Mouse (Mus musculus): Measurements from ENCODE around the gene Rmnd5a.

The Rmnd5a gene

DNA sequence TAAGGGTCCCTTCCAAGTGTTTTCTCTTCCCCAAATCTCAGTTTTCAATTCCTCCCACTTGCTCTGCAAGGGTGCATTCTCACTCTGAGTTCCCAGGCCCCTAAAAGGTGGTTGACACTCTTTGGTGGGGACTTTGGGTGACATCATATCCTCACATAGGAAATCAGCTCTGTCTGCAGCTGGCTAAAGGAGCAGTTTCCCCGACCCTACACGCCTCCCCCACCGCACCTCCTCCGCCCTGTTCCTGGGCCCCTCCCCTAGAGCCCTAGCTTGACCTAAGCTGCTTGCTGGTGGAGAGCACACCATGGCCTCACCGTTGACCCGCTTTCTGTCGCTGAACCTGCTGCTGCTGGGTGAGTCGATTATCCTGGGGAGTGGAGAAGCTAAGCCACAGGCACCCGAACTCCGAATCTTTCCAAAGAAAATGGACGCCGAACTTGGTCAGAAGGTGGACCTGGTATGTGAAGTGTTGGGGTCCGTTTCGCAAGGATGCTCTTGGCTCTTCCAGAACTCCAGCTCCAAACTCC, 67.1 kb downstream of the Rmnd5a start, which contains the start of gene Cd8a:
TSS of gene Cd8a (plus strand) at position 179 of the 527 bp plus-strand sequence.
- DNase-seq (ENCODE audit: extremely low read depth, insufficient read length, low spot score) = peak; percentile 4

DNA sequence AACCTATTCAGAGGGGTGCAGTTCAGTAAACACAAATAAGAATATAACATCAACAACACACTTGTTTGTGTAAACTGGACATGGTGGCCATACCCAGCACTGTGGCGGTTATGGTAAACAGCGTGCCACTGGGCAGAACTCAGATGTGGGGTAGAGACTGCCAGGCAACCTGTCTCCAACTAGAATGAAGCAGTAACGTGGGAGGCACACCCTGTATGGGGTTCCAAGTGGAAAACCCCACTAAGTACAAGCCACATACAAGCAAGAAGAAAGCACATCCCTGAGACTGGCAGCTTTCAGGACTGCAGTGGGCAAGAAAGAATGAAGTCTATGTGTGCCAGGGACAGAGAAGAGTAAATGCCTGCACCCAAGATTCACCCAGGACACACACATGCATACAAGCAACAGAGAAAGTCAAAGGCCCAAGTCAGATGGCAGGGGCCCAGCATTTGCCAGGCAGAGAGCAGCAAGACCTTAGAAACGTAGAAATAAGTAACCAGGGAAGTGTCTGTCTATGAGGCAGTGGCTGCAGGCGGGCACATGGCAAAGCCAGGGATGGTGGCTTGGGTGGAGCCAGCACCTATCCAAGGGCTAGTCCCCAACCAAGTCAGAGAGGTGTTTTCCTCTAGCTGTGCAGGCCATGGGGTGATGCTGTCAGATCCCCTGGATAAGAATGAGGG, 68.3 kb downstream of the Rmnd5a start:
- no peak for DNase-seq (ENCODE audit: extremely low read depth, insufficient read length, low spot score)

DNA sequence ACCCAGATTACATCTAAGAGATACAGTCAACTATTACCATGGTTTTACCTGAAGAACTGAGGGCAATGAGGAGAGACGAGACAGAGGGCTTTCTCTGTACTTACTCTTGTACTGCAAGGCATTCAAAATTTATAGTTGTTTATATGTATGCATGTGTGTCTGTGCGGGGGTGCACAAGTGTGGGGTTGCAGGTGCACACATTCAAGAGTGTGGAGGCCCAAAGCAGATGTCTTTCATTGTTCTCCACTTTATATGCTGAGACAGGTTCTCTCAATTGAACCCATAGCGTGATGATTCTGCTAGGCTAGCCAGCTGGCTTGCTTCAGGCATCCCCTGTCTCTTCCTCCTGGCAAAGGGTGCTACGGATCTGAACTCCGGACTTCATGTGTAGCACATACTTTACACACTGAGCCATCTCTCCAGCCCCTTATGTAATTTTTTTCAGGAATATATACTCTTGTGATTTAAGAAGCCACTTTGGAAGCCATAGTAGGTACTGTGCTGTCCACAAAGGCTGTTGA, 69.3 kb downstream of the Rmnd5a start:
- DNase-seq (ENCODE audit: extremely low read depth, insufficient read length, low spot score) = no peak

DNA sequence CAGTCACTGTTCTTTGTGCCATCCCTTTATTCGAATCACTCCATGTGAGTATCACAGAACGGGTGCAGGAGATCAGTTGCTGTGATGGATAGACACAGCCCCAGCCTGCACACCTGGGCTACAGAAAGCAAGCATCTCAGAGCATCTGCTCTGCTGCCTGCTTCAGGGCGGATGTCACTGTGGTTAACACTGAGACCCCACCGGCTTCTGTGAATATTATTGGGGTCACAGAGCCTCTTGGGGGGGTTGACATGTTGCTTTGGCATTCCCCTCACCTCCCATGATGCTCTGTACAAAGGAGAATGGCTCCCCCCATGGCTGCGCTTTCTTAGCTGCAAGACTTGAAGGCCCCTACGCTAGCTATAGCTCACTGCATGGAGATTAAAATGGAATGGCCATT, 71.0 kb downstream of the Rmnd5a start:
- no peak for DNase-seq (ENCODE audit: extremely low read depth, insufficient read length, low spot score)

GRCm38 (mm10) chr6:71363995-71364394, 76.4 kb downstream of the Rmnd5a start:
- DNase-seq (ENCODE audit: extremely low read depth, insufficient read length, low spot score) = no peak

DNA sequence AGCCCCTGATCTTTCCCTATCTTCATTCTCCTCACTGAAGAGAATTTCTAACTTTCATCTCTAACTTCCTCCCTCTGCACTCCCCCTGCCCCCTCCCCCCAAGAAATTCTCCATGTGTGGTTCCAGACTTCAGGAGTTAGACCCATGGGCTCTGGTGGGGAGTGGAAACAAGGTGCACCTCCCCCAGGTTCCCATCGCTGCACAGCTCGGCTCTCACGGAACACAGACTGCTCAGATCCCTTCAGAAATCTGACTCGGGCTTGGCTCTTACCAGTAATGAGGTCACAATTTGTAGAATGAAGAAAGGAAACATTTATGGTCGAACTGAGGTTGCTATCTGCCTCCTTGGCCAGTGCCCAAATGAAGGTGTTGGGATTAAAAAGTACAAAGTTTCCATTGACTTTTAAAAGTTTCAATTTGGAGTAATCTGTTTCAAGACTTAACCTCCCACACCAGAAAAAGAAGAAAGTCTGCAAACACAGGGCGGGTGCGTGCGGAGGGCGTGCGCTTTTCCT, 79.2 kb downstream of the Rmnd5a start:
- no peak for DNase-seq (ENCODE audit: extremely low read depth, insufficient read length, low spot score)

DNA sequence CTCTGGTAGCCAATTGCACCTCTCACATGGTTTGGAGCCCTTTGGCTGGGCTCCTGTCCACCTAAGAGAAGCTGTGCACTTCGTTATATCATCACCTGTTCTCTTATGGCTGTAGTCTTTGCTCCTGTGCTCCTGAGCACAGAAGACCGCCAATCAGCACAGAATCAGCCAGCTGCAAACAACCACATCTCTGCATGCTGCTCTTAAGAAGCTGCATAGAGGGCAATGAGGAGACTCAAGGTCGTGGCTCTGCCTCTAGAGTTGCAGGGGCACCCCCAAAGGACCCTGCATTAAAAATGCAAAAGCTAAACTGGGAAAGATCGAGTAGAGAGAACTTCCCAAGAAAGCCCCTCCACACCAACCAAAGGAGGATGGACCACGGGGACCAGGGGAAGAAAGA, 79.7 kb downstream of the Rmnd5a start:
- DNase-seq (ENCODE audit: extremely low read depth, insufficient read length, low spot score) = no peak

GRCm38 (mm10) chr6:71360221-71360620, 80.2 kb downstream of the Rmnd5a start:
- DNase-seq (ENCODE audit: extremely low read depth, insufficient read length, low spot score) = no peak

DNA sequence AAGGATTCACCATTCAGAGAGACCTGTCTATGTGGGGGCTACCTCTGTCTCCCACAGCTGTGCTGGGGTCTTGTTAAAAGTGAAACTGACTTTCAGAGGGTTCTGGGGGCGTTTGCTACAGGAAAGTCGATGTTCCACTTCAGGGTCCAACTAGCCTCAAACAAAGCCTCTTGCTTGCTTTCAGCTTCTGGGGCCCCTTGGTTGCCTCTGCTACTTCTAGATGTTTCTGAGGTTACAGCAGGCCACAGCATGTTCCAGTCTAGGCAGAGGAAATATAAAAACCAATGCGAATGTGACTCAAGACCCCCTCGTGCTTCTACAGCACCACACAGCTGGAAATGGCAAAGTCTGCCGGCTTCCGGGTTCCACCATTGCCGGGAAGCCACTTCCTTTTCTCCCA, 82.9 kb downstream of the Rmnd5a start:
- DNase-seq (ENCODE audit: extremely low read depth, insufficient read length, low spot score) = no peak

DNA sequence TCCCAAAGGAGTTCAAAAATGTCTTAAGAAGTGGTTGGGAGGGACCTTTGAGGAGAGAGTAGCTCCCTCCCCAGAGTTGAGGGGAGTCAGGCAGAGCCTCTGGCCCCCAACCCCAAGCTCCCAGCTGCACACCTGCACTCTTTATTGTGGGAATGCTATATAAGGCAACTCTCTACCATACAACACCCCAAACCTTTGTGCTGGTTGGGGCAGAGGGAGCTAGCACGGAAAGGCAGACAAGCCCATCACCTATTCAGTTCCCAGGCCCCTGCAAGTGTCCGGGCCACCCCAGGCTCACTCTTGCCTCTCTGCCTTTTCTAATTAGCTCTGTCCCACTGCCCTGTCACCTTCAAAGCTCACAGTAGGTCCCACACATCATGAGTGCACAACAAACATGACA, 86.7 kb downstream of the Rmnd5a start:
- DNase-seq (ENCODE audit: extremely low read depth, insufficient read length, low spot score) = no peak

GRCm38 (mm10) chr6:71352866-71353427, 87.5 kb downstream of the Rmnd5a start:
- DNase-seq (ENCODE audit: extremely low read depth, insufficient read length, low spot score) = no peak

DNA sequence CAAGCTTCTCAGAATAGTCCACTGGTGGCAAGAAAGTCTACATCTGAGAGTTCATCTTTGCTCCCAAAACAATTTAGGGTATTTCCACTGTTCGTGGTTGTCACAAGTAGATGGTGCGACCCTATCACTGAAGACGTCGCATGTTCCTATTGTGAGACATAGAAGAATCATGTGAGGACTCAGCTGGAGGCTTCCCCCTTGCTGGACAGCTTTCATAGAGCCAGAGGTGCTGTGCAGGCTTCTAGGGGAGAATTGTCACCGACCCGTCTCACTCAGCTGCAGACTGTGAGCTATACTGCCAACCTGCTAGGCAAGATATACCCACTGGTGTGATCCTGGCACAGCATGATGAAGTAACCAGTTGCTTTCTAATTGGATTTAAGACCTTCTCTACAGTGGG, 88.2 kb downstream of the Rmnd5a start:
- DNase-seq (ENCODE audit: extremely low read depth, insufficient read length, low spot score) = no peak

GRCm38 (mm10) chr6:71351201-71351600, 89.2 kb downstream of the Rmnd5a start:
- no peak for DNase-seq (ENCODE audit: extremely low read depth, insufficient read length, low spot score)

- no peak for DNase-seq (ENCODE audit: extremely low read depth, insufficient read length, low spot score)
Measured at GRCm38 (mm10) chr6:71348006-71348405, 92.4 kb downstream of the Rmnd5a start.

DNA sequence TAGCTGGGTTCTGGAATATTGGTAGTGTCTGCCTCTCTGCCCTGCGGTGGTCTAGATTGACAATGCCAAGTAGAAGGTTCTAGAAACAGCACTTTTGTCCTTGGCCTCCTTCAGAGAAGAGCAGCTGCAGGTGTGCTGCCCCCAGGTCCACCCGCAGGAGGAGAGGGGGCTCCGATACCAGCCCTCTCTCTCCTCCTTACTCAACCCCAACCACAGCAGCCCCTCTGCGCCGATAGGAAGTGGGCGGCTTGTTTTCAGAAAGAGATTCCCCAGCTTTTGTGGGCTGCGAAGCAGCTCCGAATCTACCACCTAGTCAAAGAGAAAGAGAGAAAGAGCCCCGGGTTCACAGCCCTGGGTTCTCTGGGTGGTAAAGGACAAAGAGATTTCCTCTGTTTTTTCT, 99.3 kb downstream of the Rmnd5a start:
- no peak for DNase-seq (ENCODE audit: extremely low read depth, insufficient read length, low spot score)

- no peak for DNase-seq (ENCODE audit: extremely low read depth, insufficient read length, low spot score)
Measured at GRCm38 (mm10) chr6:71339351-71339750, 101.1 kb downstream of the Rmnd5a start.

DNA sequence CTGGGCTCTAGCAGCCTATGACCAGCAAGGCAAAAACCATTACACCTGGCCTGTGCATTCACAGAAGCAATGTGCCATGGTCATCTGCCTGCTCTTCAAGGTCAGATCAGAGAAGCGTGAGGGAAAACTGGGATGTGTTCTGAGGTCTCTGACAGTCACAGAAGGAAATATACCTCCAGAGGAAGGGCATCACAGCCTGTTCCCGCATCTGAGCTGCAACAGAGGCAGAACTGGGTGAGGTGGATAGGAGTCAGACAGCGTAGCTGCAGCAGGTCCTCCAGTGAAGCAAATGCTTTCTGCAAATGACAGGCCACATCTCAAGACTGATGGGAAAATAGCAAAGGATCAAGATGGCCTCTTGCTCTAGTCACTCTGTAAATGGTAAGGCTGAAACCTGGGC, 101.5 kb downstream of the Rmnd5a start:
- DNase-seq (ENCODE audit: extremely low read depth, insufficient read length, low spot score) = no peak

All from 3134 (cell line).